Mouse (Mus musculus) cerebellum, postnatal 14 days (tissue): ENCODE measurements at regions not wholly inside any gene's neighbourhood (a gene's known extent, or its start where the extent isn't known, plus 50 kb on each side); places are given as distances from the start of the nearest gene placed in this dataset.

Experiments
- DNase-seq, 2 experiments: peaks; one replicate each; pipeline ENCODE4 v3.0.0; 2021; ENCODE audit warnings: mixed read lengths in 2 of 2

DNA sequence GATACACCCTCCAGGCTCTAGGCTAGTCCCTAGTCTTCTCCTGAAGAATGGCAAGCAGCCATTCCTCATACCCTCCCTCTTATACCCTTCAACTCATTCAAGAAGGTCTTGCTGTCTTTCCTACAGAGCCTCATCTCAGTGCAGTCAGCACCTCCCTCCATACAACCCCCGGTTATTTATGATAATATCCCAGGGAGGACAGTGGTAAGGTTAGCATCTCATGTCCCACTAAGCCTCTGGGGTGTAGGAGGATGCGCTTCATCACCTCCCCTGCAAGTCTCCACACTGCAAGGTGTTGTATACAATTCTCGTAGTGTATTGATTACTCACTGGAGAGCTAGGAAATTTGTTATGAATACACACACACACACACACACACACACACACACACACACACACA, 80.2 kb upstream of the Shisa6 start:
- no peak for DNase-seq

DNA sequence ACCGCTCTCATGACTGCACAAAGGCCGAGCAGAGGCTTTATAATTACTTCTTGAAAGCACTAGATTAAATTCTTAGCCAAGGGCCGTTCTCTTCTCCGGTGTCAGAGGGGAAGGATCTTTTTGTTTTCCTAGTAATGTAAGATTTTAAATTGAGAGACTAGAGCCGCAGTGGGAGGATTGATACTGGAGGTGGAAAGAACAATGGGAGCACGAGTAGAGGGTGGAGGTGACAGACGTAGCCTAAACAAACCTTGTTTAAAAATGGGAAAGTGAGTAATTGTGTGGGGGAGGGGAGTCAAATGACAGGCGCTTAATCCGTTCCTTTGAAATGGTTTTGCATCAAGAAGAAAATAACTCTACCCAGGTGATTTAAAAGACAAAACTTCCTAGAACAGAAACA, 80.9 kb upstream of the Shisa6 start:
- no peak for DNase-seq

GRCm38 (mm10) chr11:66609733-66610132, 84.0 kb upstream of the Shisa6 start:
- DNase-seq: no peak

DNA sequence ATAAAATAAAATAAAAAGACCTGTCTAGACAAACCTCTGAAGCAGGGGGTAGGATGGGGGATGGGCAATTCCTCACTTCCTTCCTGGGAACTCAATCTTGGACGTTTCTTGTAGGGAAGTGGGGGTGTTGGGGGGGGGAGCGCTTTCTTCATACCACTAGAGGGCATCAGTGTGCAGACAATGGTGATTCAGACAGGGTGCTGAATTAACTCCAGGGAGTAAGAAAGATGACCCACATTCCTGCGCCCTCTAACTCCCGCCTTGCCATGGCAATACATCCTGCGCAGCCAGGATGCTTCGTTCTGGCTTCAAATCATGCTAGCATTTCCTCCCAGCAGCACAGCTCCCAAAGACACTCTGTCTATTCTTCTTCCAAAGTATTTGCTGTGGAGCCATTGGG, 87.4 kb upstream of the Shisa6 start:
- peak; percentile 9 to 20 for DNase-seq

- no peak for DNase-seq
Observed at GRCm38 (mm10) chr11:66625491-66625890, 99.7 kb upstream of the Shisa6 start.

- DNase-seq: no peak
Observed at GRCm38 (mm10) chr11:66656810-66657209, 131.0 kb upstream of the Shisa6 start.

GRCm38 (mm10) chr11:66674581-66674980, 148.8 kb upstream of the Shisa6 start:
- no peak for DNase-seq

DNA sequence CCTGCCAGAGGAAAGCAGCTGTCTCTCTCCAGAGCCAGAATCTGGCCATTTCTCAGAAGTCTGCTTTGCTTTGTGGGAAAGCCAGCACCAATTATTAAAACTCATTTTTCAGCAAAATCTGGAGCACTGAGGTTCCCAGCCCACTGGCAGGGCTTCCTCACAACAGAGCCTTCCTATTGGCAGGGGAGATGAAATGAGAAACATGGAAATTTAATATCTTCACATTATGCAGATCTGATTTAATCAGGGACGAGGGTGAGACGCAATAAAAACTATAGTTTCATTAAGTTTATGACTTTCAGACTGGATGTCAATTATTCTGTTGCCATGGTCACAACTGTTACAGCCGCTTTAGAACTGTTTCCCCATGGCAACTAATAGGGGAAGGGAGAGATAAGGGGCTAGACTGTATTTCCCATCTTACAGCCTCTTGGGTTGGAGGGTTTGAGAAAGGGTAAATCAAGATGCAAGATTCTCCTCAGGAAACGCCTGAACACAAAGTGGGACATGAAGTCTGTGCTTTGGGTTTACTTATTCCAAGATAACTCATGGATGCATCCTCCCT, 154.4 kb upstream of the Shisa6 start:
- DNase-seq: no peak

DNA sequence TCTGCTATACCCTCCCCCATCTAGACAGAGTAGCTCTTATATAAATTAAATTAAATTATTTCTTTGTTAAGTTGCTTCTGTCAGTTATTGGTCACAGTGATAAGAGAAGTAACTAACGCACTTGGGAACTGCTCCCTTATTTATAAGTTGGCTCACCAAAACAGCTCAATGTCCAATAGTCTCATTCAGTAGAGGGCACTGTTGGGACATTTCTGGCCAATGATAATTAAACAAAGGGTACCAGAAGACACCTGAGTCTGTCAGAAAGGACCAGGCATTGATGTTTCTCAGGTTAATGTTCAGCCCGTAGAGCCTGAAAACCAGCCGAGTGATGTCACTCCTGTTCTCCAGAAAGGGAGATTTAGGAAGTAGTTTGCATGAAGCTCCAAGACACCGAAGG, 156.1 kb upstream of the Shisa6 start:
- no peak for DNase-seq

GRCm38 (mm10) chr11:66684181-66684580, 158.4 kb upstream of the Shisa6 start:
- DNase-seq: no peak

- DNase-seq: no peak
Observed at GRCm38 (mm10) chr11:66694651-66695266, 169.0 kb upstream of the Shisa6 start.

DNA sequence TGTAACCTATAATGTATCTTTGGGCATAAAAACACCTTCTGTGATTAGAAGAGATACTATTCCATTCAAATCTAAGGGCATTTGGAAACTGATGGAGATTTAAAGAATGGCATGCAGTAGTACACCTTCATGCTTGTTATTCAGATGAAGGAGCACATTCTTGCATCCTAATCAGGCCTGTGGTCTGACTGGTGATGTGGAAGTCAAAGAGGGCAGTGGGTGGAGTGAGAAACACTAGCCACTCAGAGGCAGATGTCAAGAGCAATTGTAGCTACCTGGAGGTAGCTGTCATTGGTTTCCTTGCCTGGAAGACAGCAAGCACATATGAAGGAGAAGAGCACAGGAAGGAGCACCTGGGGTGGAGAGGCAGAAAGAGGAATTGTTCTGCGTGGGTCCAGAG, 171.0 kb upstream of the Shisa6 start:
- no peak for DNase-seq

GRCm38 (mm10) chr11:66745479-66745878, 166.3 kb upstream of the Pirt start:
- DNase-seq: peak; percentile 6 to 9

GRCm38 (mm10) chr11:66789997-66790396, 121.8 kb upstream of the Pirt start:
- no peak for DNase-seq

GRCm38 (mm10) chr11:66806887-66807286, 104.9 kb upstream of the Pirt start:
- DNase-seq: no peak

- DNase-seq: no peak
Observed at GRCm38 (mm10) chr11:66813310-66813709, 98.5 kb upstream of the Pirt start.

DNA sequence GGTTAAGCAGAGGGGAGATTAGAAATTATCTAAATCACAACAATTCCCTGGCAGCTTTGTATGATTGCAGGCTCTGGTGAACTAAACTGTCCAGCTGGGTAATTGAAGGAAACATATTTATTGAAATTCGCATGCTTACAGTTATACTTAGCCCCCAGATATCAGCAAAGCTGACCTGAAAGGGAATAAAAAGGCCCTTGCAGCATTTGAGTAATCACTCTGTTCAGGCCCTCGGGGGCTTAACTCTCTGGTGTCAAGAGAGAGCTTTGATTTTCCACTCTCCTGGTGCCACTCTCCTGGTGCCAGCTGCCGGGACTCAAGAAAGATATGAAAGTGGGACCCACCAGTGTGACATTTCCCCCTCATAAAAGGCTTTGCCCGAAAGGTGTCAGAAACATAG, 98.0 kb upstream of the Pirt start:
- DNase-seq: no peak

GRCm38 (mm10) chr11:66835864-66836263, 75.9 kb upstream of the Pirt start:
- DNase-seq: no peak

DNA sequence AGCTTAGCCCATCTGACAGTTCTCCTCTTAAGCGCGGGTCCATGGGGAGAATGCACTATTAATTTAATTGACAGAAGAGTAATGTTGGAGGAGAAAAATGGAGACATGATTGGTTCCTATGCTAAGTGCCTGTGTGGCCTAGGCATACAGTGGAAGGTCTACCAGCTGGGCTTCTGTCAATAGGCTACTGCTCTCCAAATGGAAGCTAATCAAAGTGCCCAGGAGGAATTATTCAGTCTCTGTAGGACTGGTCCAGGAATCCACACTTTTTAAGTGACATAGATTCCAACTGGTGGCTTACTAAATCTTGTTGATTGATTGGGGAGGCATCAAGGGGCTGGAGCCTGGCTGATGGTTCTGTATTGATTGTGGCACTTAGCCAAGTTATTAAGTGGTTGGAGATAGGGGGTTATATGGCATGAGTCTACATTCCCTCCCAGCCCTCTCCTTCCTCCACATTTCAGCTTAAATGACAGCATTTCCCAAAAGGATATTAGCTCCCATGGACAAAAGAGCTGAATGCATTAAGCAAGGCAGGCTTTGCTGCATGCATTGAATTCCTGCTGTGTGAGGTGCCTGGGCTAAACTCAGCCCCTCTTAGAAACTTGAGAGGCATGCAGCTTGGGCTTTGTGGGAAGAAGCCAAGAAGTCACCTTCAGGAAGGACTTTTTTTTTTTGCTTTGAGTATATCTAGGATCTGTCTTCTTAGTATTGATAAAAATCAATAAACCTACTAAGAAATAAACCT, 75.0 kb upstream of the Pirt start:
- no peak for DNase-seq

DNA sequence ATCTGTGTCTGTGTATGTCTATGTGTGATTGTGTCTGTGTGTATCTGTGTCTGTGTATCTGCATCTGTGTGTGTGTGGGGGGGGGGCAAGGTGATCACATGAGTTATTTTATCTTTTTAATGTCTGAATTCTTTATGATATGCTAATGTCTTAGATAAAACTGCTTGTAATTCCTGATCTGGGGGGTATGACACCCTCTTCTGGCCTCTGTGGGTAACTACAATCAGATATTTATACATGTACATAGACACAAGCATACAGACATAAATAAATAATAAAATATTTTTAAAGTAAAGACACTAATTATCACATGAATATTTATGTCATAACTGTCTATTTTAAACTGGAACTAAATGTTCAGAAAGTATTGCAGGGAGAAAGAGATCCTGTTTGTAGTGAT, 66.5 kb upstream of the Pirt start:
- DNase-seq: no peak

GRCm38 (mm10) chr11:66846043-66846775, 65.6 kb upstream of the Pirt start:
- DNase-seq: peak; percentile 7 to 15
